Mouse (Mus musculus) lung, postnatal 0 days (tissue): Measurements from ENCODE around the gene Ppp2r2c.

Experiments
- CTCF ChIP-seq: IDR thresholded peaks from 2 replicates; pipeline ENCODE4 v1.5.1; 2016; ENCODE audit warnings: antibody characterized with exemption, mild to moderate bottlenecking
- EP300 ChIP-seq: IDR thresholded peaks from 2 replicates; pipeline ENCODE4 v1.6.1; 2016; ENCODE audit warnings: antibody characterized with exemption, mild to moderate bottlenecking, control low read depth

DNA sequence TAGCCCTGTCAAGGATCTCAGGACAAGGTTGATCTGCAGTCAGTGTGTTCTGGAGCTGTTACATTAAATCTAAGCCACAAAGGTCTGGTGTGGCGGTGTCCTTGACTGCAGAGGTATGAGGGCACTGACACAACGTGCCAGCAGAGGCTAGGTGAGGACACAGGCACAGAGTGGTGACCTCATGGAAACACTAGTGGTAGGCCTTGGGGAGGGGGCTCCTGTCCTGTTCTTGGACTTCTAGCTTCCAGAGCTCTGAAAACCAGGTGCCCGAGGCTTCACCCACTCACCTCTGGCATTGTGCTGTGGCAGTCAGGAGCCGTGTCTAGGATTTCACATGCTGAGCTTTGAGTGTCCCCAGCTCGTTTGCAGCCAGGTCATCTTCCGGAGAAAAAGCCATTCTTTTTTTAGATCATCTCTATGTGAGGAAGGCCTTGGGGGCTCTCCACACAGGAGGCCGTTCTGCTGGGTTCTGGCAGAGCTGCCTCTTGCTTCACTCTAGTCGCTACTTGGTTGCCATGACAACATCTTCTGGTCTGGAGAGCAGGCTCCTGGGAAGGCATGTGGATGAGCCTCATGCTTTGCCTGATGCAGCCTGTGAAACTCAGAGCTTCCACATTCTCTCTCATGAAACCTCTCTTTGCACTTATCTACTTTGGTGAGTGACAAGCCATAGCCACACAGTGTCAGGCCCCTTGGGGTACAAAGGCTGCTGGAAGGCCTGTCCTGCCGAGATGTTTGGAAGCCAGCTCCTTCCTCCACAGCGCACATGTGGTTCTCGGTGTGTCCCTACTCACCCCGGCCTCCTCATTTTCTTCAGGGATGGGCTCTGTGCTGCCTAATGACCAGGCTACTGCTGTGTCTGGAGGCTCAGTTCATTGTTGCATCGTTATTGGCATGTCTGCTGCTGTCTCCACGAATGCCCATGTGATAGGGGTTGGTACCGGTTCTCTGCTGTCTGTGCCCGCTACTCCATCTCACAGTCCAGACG is 67.5 kb downstream of the Ppp2r2c start:
- TF ChIP-seq CTCF, result no peak
- TF ChIP-seq EP300, result no peak
